Mouse (Mus musculus) CH12.LX (cell line): Measurements from ENCODE around the gene Gucy2e. TPM values are rescaled to one million over a fixed set of nuclear protein-coding genes. Genes with fewer than 3 reads are reported as not detected.
A peak's percentile ranks its signal among the peaks of the same experiment; 100 is the strongest.

Experiments
- DNase-seq: peaks from one replicate; pipeline ENCODE4 v3.0.0-alpha.2; 2013; ENCODE audit errors: extremely low read depth
- H3K27ac ChIP-seq: 2 replicates; pipeline ENCODE4 v1.5.1; 2012; ENCODE audit warnings: low read depth, mild to moderate bottlenecking, control low read depth, moderate library complexity; ENCODE audit not compliant: insufficient read depth
- H3K27me3 ChIP-seq: replicated peaks from 2 replicates; pipeline ENCODE3; 2012; ENCODE audit warnings: inconsistent platforms
- H3K36me3 ChIP-seq, 2 experiments: replicated peaks in 1 of 2; 2 replicates each; pipeline versions ENCODE3 to v1.6.1; 2012; ENCODE audit warnings: inconsistent platforms in 1 of 2, low read length in 1 of 2, mild to moderate bottlenecking in 1 of 2, mixed read lengths in 1 of 2, moderate library complexity in 1 of 2; ENCODE audit not compliant: control insufficient read depth in 1 of 2, insufficient read depth in 1 of 2
- H3K4me1 ChIP-seq, 2 experiments: 2 replicates each; pipeline ENCODE4 v1.6.1; 2012; ENCODE audit warnings: inconsistent platforms in 1 of 2, moderate library complexity in 1 of 2; ENCODE audit not compliant: insufficient read depth in 2 of 2, control insufficient read depth in 1 of 2
- H3K4me2 ChIP-seq: 2 replicates; pipeline ENCODE4 v1.6.1; 2012; ENCODE audit warnings: low read depth, mild to moderate bottlenecking, control low read depth; ENCODE audit not compliant: poor library complexity, insufficient read depth, severe bottlenecking
- H3K4me3 ChIP-seq, 3 experiments: fragments of 150-350 bp in 1 of 3; sonication (generic) in 1 of 3; replicated peaks in 1 of 3; 2 replicates each; pipeline versions ENCODE3 to v1.5.1; 2011 to 2012; ENCODE audit warnings: low read depth in 2 of 3, low read length in 2 of 3, mild to moderate bottlenecking in 2 of 3, moderate library complexity in 2 of 3, control low read depth in 1 of 3, improper control_type of control experiment in 1 of 3, inconsistent platforms in 1 of 3, mixed read lengths in 1 of 3; ENCODE audit not compliant: poor library complexity in 1 of 3
- H3K79me2 ChIP-seq: replicated peaks from 2 replicates; pipeline ENCODE4 v1.6.1; 2012; ENCODE audit warnings: mild to moderate bottlenecking, moderate library complexity; ENCODE audit not compliant: control insufficient read depth, poor library complexity, insufficient read depth, severe bottlenecking; ENCODE audit errors: extremely low read depth
- H3K9ac ChIP-seq: 2 replicates; pipeline ENCODE4 v1.6.1; 2012; ENCODE audit warnings: low read depth, mild to moderate bottlenecking, control low read depth, moderate library complexity; ENCODE audit not compliant: insufficient read depth
- H3K9me3 ChIP-seq: replicated peaks from 2 replicates; pipeline ENCODE3; 2012; ENCODE audit warnings: low read length, inconsistent platforms, mixed read lengths
- BHLHE40 ChIP-seq: IDR thresholded peaks from 2 replicates; pipeline ENCODE4 v1.6.1; 2011; ENCODE audit warnings: mild to moderate bottlenecking, low read depth, low read length, improper control_type of control experiment
- CTCF ChIP-seq, 2 experiments: IDR thresholded peaks in 1 of 2; conservative IDR thresholded peaks in 1 of 2; 2 replicates each; pipeline ENCODE4 v1.5.1; 2011 to 2012; ENCODE audit warnings: low read depth in 2 of 2, low read length in 2 of 2, improper control_type of control experiment in 1 of 2, inconsistent platforms in 1 of 2, mild to moderate bottlenecking in 1 of 2, moderate library complexity in 1 of 2
- E2F4 ChIP-seq: IDR thresholded peaks from 2 replicates; pipeline ENCODE4 v1.6.1; 2011; ENCODE audit warnings: low read depth, low read length, improper control_type of control experiment; ENCODE audit not compliant: insufficient replicate concordance
- ELF1 ChIP-seq: IDR thresholded peaks from 2 replicates; pipeline ENCODE4 v1.6.1; 2014; ENCODE audit warnings: low read depth, mild to moderate bottlenecking, inconsistent platforms, low read length, improper control_type of control experiment
- EP300 ChIP-seq: IDR thresholded peaks from 2 replicates; pipeline ENCODE4 v1.6.1; 2011; ENCODE audit warnings: low read length, improper control_type of control experiment
- HCFC1 ChIP-seq: IDR thresholded peaks from 2 replicates; pipeline ENCODE4 v1.6.1; 2012; ENCODE audit warnings: low read depth, mild to moderate bottlenecking, inconsistent platforms, low read length, improper control_type of control experiment
- IRF4 ChIP-seq: IDR thresholded peaks from 2 replicates; pipeline ENCODE4 v1.6.1; 2014; ENCODE audit warnings: low read depth, mild to moderate bottlenecking, inconsistent platforms, low read length, improper control_type of control experiment
- JUN ChIP-seq: IDR thresholded peaks from 2 replicates; pipeline ENCODE4 v1.6.1; 2011; ENCODE audit warnings: low read depth, mild to moderate bottlenecking, low read length, improper control_type of control experiment, moderate library complexity; ENCODE audit not compliant: insufficient read depth
- JUND ChIP-seq: conservative IDR thresholded peaks from 2 replicates; pipeline ENCODE4 v1.6.1; 2011; ENCODE audit warnings: low read depth, low read length, improper control_type of control experiment
- KAT2A ChIP-seq: IDR thresholded peaks from 2 replicates; pipeline ENCODE4 v1.6.1; 2012; ENCODE audit warnings: low read length, improper control_type of control experiment, inconsistent platforms; ENCODE audit not compliant: insufficient replicate concordance
- MAFK ChIP-seq: IDR thresholded peaks from 2 replicates; pipeline ENCODE4 v1.6.1; 2011; ENCODE audit warnings: low read length, improper control_type of control experiment; ENCODE audit not compliant: insufficient replicate concordance
- MAX ChIP-seq: IDR thresholded peaks from 2 replicates; pipeline ENCODE4 v1.6.1; 2011; ENCODE audit warnings: low read length, improper control_type of control experiment
- MAZ ChIP-seq: IDR thresholded peaks from 2 replicates; pipeline ENCODE4 v1.6.1; 2012; ENCODE audit warnings: low read depth, mild to moderate bottlenecking, inconsistent platforms, low read length, improper control_type of control experiment, moderate library complexity
- MEF2A ChIP-seq: IDR thresholded peaks from 2 replicates; pipeline ENCODE4 v1.6.1; 2014; ENCODE audit warnings: low read depth, mild to moderate bottlenecking, inconsistent platforms, low read length, improper control_type of control experiment, borderline replicate concordance
- MXI1 ChIP-seq: IDR thresholded peaks from 2 replicates; pipeline ENCODE4 v1.6.1; 2011; ENCODE audit warnings: mild to moderate bottlenecking, low read depth, low read length, improper control_type of control experiment
- MYC ChIP-seq: IDR thresholded peaks from 2 replicates; pipeline ENCODE4 v1.6.1; 2011; ENCODE audit warnings: low read depth, mild to moderate bottlenecking, improper control_type of control experiment, low read length
- NELFE ChIP-seq: IDR thresholded peaks from 2 replicates; pipeline ENCODE4 v1.6.1; 2011; ENCODE audit warnings: low read depth, low read length, improper control_type of control experiment
- NRF1 ChIP-seq: IDR thresholded peaks from 2 replicates; pipeline ENCODE4 v1.6.1; 2014; ENCODE audit warnings: low read depth, mild to moderate bottlenecking, inconsistent platforms, low read length, improper control_type of control experiment, moderate library complexity
- RAD21 ChIP-seq: IDR thresholded peaks from 2 replicates; pipeline ENCODE4 v1.6.1; 2011; ENCODE audit warnings: low read depth, mild to moderate bottlenecking, low read length, improper control_type of control experiment, moderate library complexity
- SIN3A ChIP-seq: IDR thresholded peaks from 2 replicates; pipeline ENCODE4 v1.6.1; 2012; ENCODE audit warnings: low read length, improper control_type of control experiment, inconsistent platforms
- SMC3 ChIP-seq: IDR thresholded peaks from 2 replicates; pipeline ENCODE4 v1.6.1; 2011; ENCODE audit warnings: low read depth, low read length, improper control_type of control experiment
- TBP ChIP-seq: conservative IDR thresholded peaks from 2 replicates; pipeline ENCODE4 v1.6.1; 2011; ENCODE audit warnings: low read depth, low read length, improper control_type of control experiment
- TCF12 ChIP-seq: IDR thresholded peaks from 2 replicates; pipeline ENCODE4 v1.6.1; 2014; ENCODE audit warnings: low read depth, mild to moderate bottlenecking, inconsistent platforms, low read length, improper control_type of control experiment
- ZKSCAN1 ChIP-seq: IDR thresholded peaks from 2 replicates; pipeline ENCODE4 v1.6.1; 2012; ENCODE audit warnings: low read depth, inconsistent platforms, low read length, improper control_type of control experiment, borderline replicate concordance
- ZNF384 ChIP-seq: IDR thresholded peaks from 2 replicates; pipeline ENCODE4 v1.6.1; 2012; ENCODE audit warnings: low read depth, low read length, improper control_type of control experiment, inconsistent platforms
- dilution Hi-C: fragments of 300-500 bp; cut with MboI; formaldehyde crosslinking; loops from 2 replicates; pipeline ENCODE4 v1.14.3; 2020; ENCODE audit warnings: low sequenced_read_pairs; ENCODE audit not compliant: extremely low pct_unique_long_range_greater_than_20kb, extremely low pct_ligation_motif_present
- in situ Hi-C: fragments of 300-500 bp; cut with MboI; formaldehyde crosslinking; loops from 3 replicates; pipeline ENCODE4 v1.14.3; 2019; ENCODE audit warnings: low sequenced_read_pairs, low pct_ligation_motif_present, low pct_unique_long_range_greater_than_20kb, mixed read lengths
- polyA plus RNA-seq: library from polyadenylated mRNA; unstranded; fragments of >175 nt; gene quantifications from 2 replicates; pipeline ENCODE4 v1.2.1, GENCODE M21; 2012; ENCODE audit warnings: low read depth; ENCODE audit not compliant: insufficient read length
- total RNA-seq, 2 experiments: library from RNA; depleted of rRNA; stranded (reverse); fragments of 300-350 nt in 1 of 2; fragments of >200 nt in 1 of 2; gene quantifications; 2 replicates each; pipeline ENCODE4 v1.2.3; 2012 to 2014

Gene Gucy2e
- total and polyA plus RNA-seq, 3 experiments: 0.03 TPM; not detected in 2

- TF ChIP-seq KAT2A (0 out of 2 replicates have a peak, but pooled peaks have one; percentile 29), MEF2A (peak; percentile 93), ELF1 (peak; percentile 82), ZNF384 (no peak), HCFC1 (no peak), BHLHE40 (peak; percentile 84), JUN (peak; percentile 97), TCF12 (peak; percentile 91)
Observed at GRCm38 (mm10) chr11:69268100-69268499, 31.3 kb upstream of the Gucy2e start (continued).

GRCm38 (mm10) chr11:69267341-69267740, 30.5 kb upstream of the Gucy2e start:
- dilution Hi-C loops: no loop called here
- H3K9ac ChIP-seq: no peak overlapping the region
- peak overlapping the region; percentile 35 for H3K4me2 ChIP-seq
- peaks cover 2% of the 10 kb centered on the region for H3K27me3 ChIP-seq
- no peaks in the 10 kb centered on the region for H3K36me3 ChIP-seq
- H3K27ac ChIP-seq: peak overlapping the region; percentile 69
- TF ChIP-seq ELF1 (no peak; the same call in 1 of the 2 replicates), MXI1 (no peak), CTCF (conservative IDR thresholded peaks at IDR 0.05 in 1 of 2, IDR thresholded peaks at IDR 0.05 in 1 of 2; ENCODE audit: low read depth in 2 of 2, low read length in 2 of 2) (peak; percentile 56 to 85; a peak in 3 of 4 replicates), MEF2A (0 out of 2 replicates have a peak, but pooled peaks have one; percentile 44), ZKSCAN1 (peak; percentile 58; the same call in 1 of the 2 replicates), JUN (0 out of 2 replicates have a peak, but pooled peaks have one; percentile 5), BHLHE40 (peak; percentile 85), EP300 (0 out of 2 replicates have a peak, but pooled peaks have one; percentile 1), ZNF384 (peak; percentile 52; the same call in 1 of the 2 replicates), JUND (peak; percentile 47; the same call in 1 of the 2 replicates), MAX (peak; percentile 66), RAD21 (peak; percentile 82), NRF1 (0 out of 2 replicates have a peak, but pooled peaks have one; percentile 21), E2F4 (no peak), IRF4 (peak; percentile 40; the same call in 1 of the 2 replicates), NELFE (peak; percentile 28; the same call in 1 of the 2 replicates), SMC3 (peak; percentile 72), MAZ (peak; percentile 57; the same call in 1 of the 2 replicates), HCFC1 (no peak), MAFK (0 out of 2 replicates have a peak, but pooled peaks have one; percentile 2), SIN3A (no peak; the same call in 1 of the 2 replicates), MYC (peak; percentile 92), TBP (0 out of 2 replicates have a peak, but pooled peaks have one; percentile 23)
- no peaks in the 10 kb centered on the region for H3K79me2 ChIP-seq
- in situ Hi-C loops: loop anchor here (5.0 kb wide), 2 partner anchors 100 to 130 kb away; partner anchors contain the start of genes Chd3, Cyb5d1, Naa38 and Tmem88
- peaks cover 11 to 61% of the 10 kb centered on the region in 2 experiments; a peak in 3 of 4 replicates for H3K4me1 ChIP-seq
- H3K4me3 ChIP-seq: peak overlapping the region in 2 of 3 experiments; percentile 3 to 14
- H3K9me3 ChIP-seq: no peaks in the 10 kb centered on the region
- DNase-seq: peak; percentile 85
